ENCODE assay signal across 23 mouse cellular contexts in genomic region chr2:115031134-115031533, GRCm38 (mm10).
DNase-seq lines count a peak whose midpoint lies in the region; ATAC-seq and TF ChIP-seq lines count a peak whose summit lies in the region.
"Had no signal": no experiment of that assay in that cellular context is flagged by ENCODE, and none has a peak within 500 bp of the region (broad histone marks: within the 10 kb centered on the region; RNA-seq: fewer than 3 reads in every experiment).

No protein-coding gene starts in this region.

- no peak for DNase-seq in kidney, adult 2 months
- DNase-seq in midbrain, postnatal 0 days (ENCODE audit: low spot score) = no peak
- DNase-seq in brain, embryonic 14.5 days (ENCODE audit: low read depth) = peak; percentile 48
- DNase-seq in B cell, adult 2 months = no peak
- DNase-seq in adrenal gland, postnatal 25 days = no peak
- DNase-seq: adrenal gland, postnatal 10 days; cerebellum, adult 18-20 months; gastrocnemius, adult 2 months; heart, postnatal 10 days; lung, postnatal 14 days; right cerebral cortex, postnatal 25 days; thymus, postnatal 4 days had no signal

- no peak overlapping the region for H3K4me2 ChIP-seq in kidney, embryonic 16.5 days (replicated peaks; ENCODE audit: low read depth, low read length)
- H3K4me2 ChIP-seq in midbrain, embryonic 13.5 days (replicated peaks) = no peak overlapping the region
- no peak overlapping the region for H3K4me2 ChIP-seq in midbrain, postnatal 0 days (ENCODE audit: low read depth, low read length, poor library complexity, severe bottlenecking)
- no peak overlapping the region for H3K4me2 ChIP-seq in midbrain, embryonic 16.5 days (ENCODE audit: low read length)
- H3K4me2 ChIP-seq: embryonic facial prominence, embryonic 13.5 days; hindbrain, embryonic 13.5 days; limb, embryonic 12.5 days; liver, embryonic 12.5 days had no signal

- no peaks in the 10 kb centered on the region for H3K9me3 ChIP-seq in kidney, embryonic 16.5 days (ENCODE audit: low read length)
- no peaks in the 10 kb centered on the region for H3K9me3 ChIP-seq in midbrain, embryonic 13.5 days
- no peaks in the 10 kb centered on the region for H3K9me3 ChIP-seq in midbrain, postnatal 0 days (ENCODE audit: low read length)
- H3K9me3 ChIP-seq in midbrain, embryonic 16.5 days (replicated peaks; ENCODE audit: control insufficient read depth, low read length, poor library complexity, severe bottlenecking) = no peaks in the 10 kb centered on the region
- H3K9me3 ChIP-seq: embryonic facial prominence, embryonic 13.5 days; heart, embryonic 10.5 days; hindbrain, embryonic 13.5 days; limb, embryonic 12.5 days; liver, embryonic 12.5 days had no signal

- no peaks in the 10 kb centered on the region for H3K27me3 ChIP-seq in kidney, embryonic 16.5 days (ENCODE audit: insufficient read depth, low read length)
- H3K27me3 ChIP-seq in kidney, adult 2 months (replicated peaks; ENCODE audit: control insufficient read depth, insufficient read depth, low read length) = no peaks in the 10 kb centered on the region
- H3K27me3 ChIP-seq in midbrain, embryonic 13.5 days = no peaks in the 10 kb centered on the region
- H3K27me3 ChIP-seq in midbrain, postnatal 0 days (ENCODE audit: insufficient read depth, low read length) = no peaks in the 10 kb centered on the region
- H3K27me3 ChIP-seq in midbrain, embryonic 16.5 days (ENCODE audit: control insufficient read depth, insufficient read depth, low read depth, low read length) = no peaks in the 10 kb centered on the region
- H3K27me3 ChIP-seq: embryonic facial prominence, embryonic 13.5 days; hindbrain, embryonic 13.5 days; limb, embryonic 12.5 days; liver, embryonic 12.5 days had no signal

- H3K9ac ChIP-seq in kidney, embryonic 16.5 days (replicated peaks; ENCODE audit: low read length) = no peak overlapping the region
- H3K9ac ChIP-seq in midbrain, embryonic 13.5 days (replicated peaks) = no peak overlapping the region
- H3K9ac ChIP-seq in midbrain, postnatal 0 days (replicated peaks; ENCODE audit: low read length, poor library complexity, severe bottlenecking) = no peak overlapping the region
- no peak overlapping the region for H3K9ac ChIP-seq in midbrain, embryonic 16.5 days (ENCODE audit: low read depth, low read length)
- H3K9ac ChIP-seq: embryonic facial prominence, embryonic 13.5 days; hindbrain, embryonic 13.5 days; limb, embryonic 12.5 days; liver, embryonic 12.5 days had no signal

- H3K36me3 ChIP-seq in kidney, embryonic 16.5 days (ENCODE audit: insufficient read depth, low read length) = no peaks in the 10 kb centered on the region
- no peaks in the 10 kb centered on the region for H3K36me3 ChIP-seq in kidney, adult 2 months (ENCODE audit: control insufficient read depth, insufficient read depth, low read length)
- H3K36me3 ChIP-seq in midbrain, embryonic 13.5 days = no peaks in the 10 kb centered on the region
- H3K36me3 ChIP-seq in midbrain, postnatal 0 days (ENCODE audit: insufficient read depth, low read length) = no peaks in the 10 kb centered on the region
- no peaks in the 10 kb centered on the region for H3K36me3 ChIP-seq in midbrain, embryonic 16.5 days (ENCODE audit: control insufficient read depth, insufficient read depth, low read length)
- H3K36me3 ChIP-seq: embryonic facial prominence, embryonic 13.5 days; heart, embryonic 10.5 days; hindbrain, embryonic 13.5 days; limb, embryonic 12.5 days; liver, embryonic 12.5 days had no signal

- H3K4me3 ChIP-seq in kidney, embryonic 16.5 days (ENCODE audit: low read length) = no peak overlapping the region
- H3K4me3 ChIP-seq in kidney, adult 2 months (ENCODE audit: insufficient read depth, low read depth, low read length) = no peak overlapping the region
- H3K4me3 ChIP-seq in midbrain, embryonic 13.5 days (replicated peaks) = no peak overlapping the region
- H3K4me3 ChIP-seq in midbrain, postnatal 0 days (ENCODE audit: low read depth, low read length) = no peak overlapping the region
- no peak overlapping the region for H3K4me3 ChIP-seq in midbrain, embryonic 16.5 days (ENCODE audit: low read depth, low read length)
- H3K4me3 ChIP-seq: embryonic facial prominence, embryonic 13.5 days; gastrocnemius, adult 2 months; heart, embryonic 10.5 days; hindbrain, embryonic 13.5 days; limb, embryonic 12.5 days; liver, embryonic 12.5 days; myocyte had no signal

- H3K27ac ChIP-seq in kidney, embryonic 16.5 days (ENCODE audit: low read length) = no peak overlapping the region
- no peak overlapping the region for H3K27ac ChIP-seq in kidney, adult 2 months (ENCODE audit: insufficient read depth, low read depth, low read length)
- H3K27ac ChIP-seq in midbrain, embryonic 13.5 days = no peak overlapping the region
- H3K27ac ChIP-seq in midbrain, postnatal 0 days (ENCODE audit: low read depth, low read length) = no peak overlapping the region
- H3K27ac ChIP-seq in midbrain, embryonic 16.5 days (ENCODE audit: low read length) = no peak overlapping the region
- H3K27ac ChIP-seq: embryonic facial prominence, embryonic 13.5 days; gastrocnemius, adult 2 months; heart, embryonic 10.5 days; hindbrain, embryonic 13.5 days; limb, embryonic 12.5 days; liver, embryonic 12.5 days had no signal

- ATAC-seq in kidney, embryonic 16.5 days (ENCODE audit: low FRiP score, low TSS enrichment) = peak; percentile 67; the same call in 1 of the 2 replicates
- peak; percentile 17; the same call in 1 of the 2 replicates for ATAC-seq in midbrain, embryonic 13.5 days
- ATAC-seq in midbrain, postnatal 0 days (ENCODE audit: low FRiP score) = no peak
- ATAC-seq in midbrain, embryonic 16.5 days = peak; percentile 28; the same call in 1 of the 2 replicates
- ATAC-seq: activated CD4-positive, CD25-positive, alpha-beta regulatory T cell, adult 4 months; intestine, embryonic 16.5 days; liver, embryonic 12.5 days had no signal

- H3K4me1 ChIP-seq in kidney, embryonic 16.5 days (ENCODE audit: insufficient read depth, low read length) = peaks cover 3% of the 10 kb centered on the region; the same call in 1 of the 2 replicates
- H3K4me1 ChIP-seq in kidney, adult 2 months (ENCODE audit: control insufficient read depth, insufficient read depth, low read length) = no peaks in the 10 kb centered on the region
- H3K4me1 ChIP-seq in midbrain, embryonic 13.5 days (replicated peaks) = no peaks in the 10 kb centered on the region; the same call in 1 of the 2 replicates
- no peaks in the 10 kb centered on the region; the same call in 1 of the 2 replicates for H3K4me1 ChIP-seq in midbrain, postnatal 0 days (ENCODE audit: insufficient read depth, low read length)
- H3K4me1 ChIP-seq in midbrain, embryonic 16.5 days (ENCODE audit: control insufficient read depth, insufficient read depth, low read length) = no peaks in the 10 kb centered on the region
- H3K4me1 ChIP-seq: heart, embryonic 10.5 days; hindbrain, embryonic 13.5 days; limb, embryonic 12.5 days; liver, embryonic 12.5 days had no signal

- no peak for TF ChIP-seq CTCF in kidney, adult 2 months (conservative IDR thresholded peaks at IDR 0.05; ENCODE audit: insufficient read depth, insufficient read length, low read depth, low read length)
- no peak for TF ChIP-seq CTCF in midbrain, postnatal 0 days (IDR thresholded peaks at IDR 0.05)
- no peak for TF ChIP-seq CTCF in brain, embryonic 14.5 days (IDR thresholded peaks at IDR 0.05; ENCODE audit: borderline replicate concordance, extremely low read depth, insufficient read depth, insufficient read length)

- WGBS in kidney, embryonic 16.5 days = 60% methylated on average over 2 of the region's 2 CpGs
- WGBS in kidney, adult 2 months = 57% methylated on average over 2 of the region's 2 CpGs
- WGBS in midbrain, embryonic 13.5 days = 39% methylated on average over 2 of the region's 2 CpGs
- WGBS in midbrain, postnatal 0 days = 44% methylated on average over 2 of the region's 2 CpGs
- WGBS in midbrain, embryonic 16.5 days = 43% methylated on average over 2 of the region's 2 CpGs

- TF ChIP-seq POLR2A in kidney, adult 2 months (IDR thresholded peaks at IDR 0.05; ENCODE audit: low read depth, low read length) = no peak
- no peak for TF ChIP-seq POLR2A in brain, embryonic 14.5 days (IDR thresholded peaks at IDR 0.05; ENCODE audit: borderline replicate concordance, extremely low read depth, insufficient read depth, insufficient read length, poor library complexity, severe bottlenecking)
